Mouse (Mus musculus): ENCODE results near the gene Rnase13.

GRCm38 (mm10) chr14:51943336-51943735 lies 20.8 kb upstream of the Rnase13 start:
- TF ChIP-seq CTCF (IDR thresholded peaks at IDR 0.05; ENCODE audit: extremely low read depth, insufficient read depth, insufficient read length, insufficient replicate concordance): no peak
- TF ChIP-seq POLR2A (IDR thresholded peaks at IDR 0.05; ENCODE audit: low read depth, low read length): no peak
